In the genomic region with DNA sequence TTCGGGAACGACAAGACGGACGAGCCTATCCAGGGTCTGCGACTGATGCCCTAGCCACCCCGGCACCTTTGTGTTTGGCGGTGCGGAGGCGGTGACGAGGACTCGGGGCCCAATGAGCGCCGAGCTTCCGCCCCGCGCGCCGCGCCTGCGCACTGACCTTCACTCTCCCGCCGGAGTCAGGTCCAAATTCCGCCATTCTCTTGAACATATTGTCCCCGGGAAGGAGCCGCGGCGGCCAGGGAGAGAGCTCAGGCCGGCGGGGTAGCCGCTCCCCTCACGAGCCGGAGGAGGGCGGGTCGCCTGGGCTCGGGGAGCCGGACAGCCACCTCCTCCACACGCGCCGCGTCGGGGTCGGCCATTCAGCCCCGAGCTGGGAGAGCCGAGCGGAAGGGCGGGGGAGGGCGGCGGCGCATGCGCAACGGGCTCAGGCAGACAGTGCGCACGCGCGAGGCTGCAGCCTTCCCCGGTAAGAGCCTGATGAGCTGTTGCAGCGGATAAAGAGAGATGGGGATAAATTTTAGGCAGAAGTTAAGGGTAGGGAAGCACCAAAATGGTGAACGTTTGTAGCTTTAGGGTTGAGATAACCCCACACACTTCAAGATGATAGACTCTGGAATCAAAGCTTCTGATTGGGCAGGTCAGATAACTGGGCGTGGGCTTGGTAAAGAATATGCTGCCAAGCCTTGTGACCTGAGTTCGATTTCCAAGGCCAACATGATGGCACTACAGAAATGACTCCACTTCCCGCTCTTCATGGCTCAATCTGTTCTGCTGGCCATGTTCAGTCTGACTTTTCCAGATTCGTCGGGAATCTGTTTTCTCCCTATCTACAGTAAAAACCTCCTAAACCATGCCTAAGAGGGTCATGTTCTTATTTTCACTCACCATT, we compare ENCODE assay signal across 7 mouse cellular contexts. TPM values are rescaled to one million over a fixed set of nuclear protein-coding genes. Genes with fewer than 3 reads are reported as not detected.
A peak's percentile ranks its signal among the peaks of the same experiment; 100 is the strongest.
DNase-seq lines count a peak whose midpoint lies in the region; ATAC-seq and TF ChIP-seq lines count a peak whose summit lies in the region.

A gene (minus strand): TSS at position 406 of the 889 bp plus-strand sequence.

- peaks cover 16% of the 10 kb centered on the region for H3K4me1 ChIP-seq in embryonic facial prominence, embryonic 12.5 days
- peaks cover 5% of the 10 kb centered on the region; the same call in 1 of the 2 replicates for H3K4me1 ChIP-seq in kidney, adult 2 months (ENCODE audit: control insufficient read depth, insufficient read depth, low read length)
- H3K4me1 ChIP-seq in limb, embryonic 12.5 days (replicated peaks): peaks cover 15% of the 10 kb centered on the region
- peaks cover 20% of the 10 kb centered on the region for H3K4me1 ChIP-seq in midbrain, embryonic 15.5 days
- H3K4me1 ChIP-seq in spleen, adult 2 months (ENCODE audit: control insufficient read depth, insufficient read depth, insufficient read length): no peaks in the 10 kb centered on the region

- under 1% methylated on average over 60 of the region's 63 CpGs for WGBS in embryonic facial prominence, embryonic 12.5 days
- 1% methylated on average over 63 of the region's 63 CpGs for WGBS in kidney, adult 2 months
- under 1% methylated on average over 62 of the region's 63 CpGs for WGBS in limb, embryonic 12.5 days
- WGBS in midbrain, embryonic 15.5 days: 1% methylated on average over 63 of the region's 63 CpGs
- WGBS in spleen, adult 2 months: 2% methylated on average over 61 of the region's 63 CpGs

- no peaks in the 10 kb centered on the region for H3K9me3 ChIP-seq in embryonic facial prominence, embryonic 12.5 days
- H3K9me3 ChIP-seq in limb, embryonic 12.5 days: no peaks in the 10 kb centered on the region
- H3K9me3 ChIP-seq in midbrain, embryonic 15.5 days: no peaks in the 10 kb centered on the region

- ATAC-seq in embryonic facial prominence, embryonic 12.5 days (ENCODE audit: insufficient number of reproducible peaks, insufficient read depth, low FRiP score, low TSS enrichment): peak; percentile 94
- peak; percentile 91 for ATAC-seq in limb, embryonic 12.5 days (ENCODE audit: insufficient number of reproducible peaks, insufficient read depth, low FRiP score, low TSS enrichment, low read depth)
- ATAC-seq in midbrain, embryonic 15.5 days (replicated peaks): peak; percentile 97

- TF ChIP-seq POLR2A in kidney, adult 2 months (IDR thresholded peaks at IDR 0.05; ENCODE audit: low read depth, low read length): peak; percentile 45
- peak; percentile 75 for TF ChIP-seq POLR2A in spleen, adult 2 months (IDR thresholded peaks at IDR 0.05; ENCODE audit: low read depth, low read length)

- peak within 1 kb of the TSS; percentile 83 for H3K4me2 ChIP-seq in embryonic facial prominence, embryonic 12.5 days (replicated peaks)
- H3K4me2 ChIP-seq in limb, embryonic 12.5 days: peak within 1 kb of the TSS; percentile 88
- H3K4me2 ChIP-seq in midbrain, embryonic 15.5 days: peak within 1 kb of the TSS; percentile 80

- H3K27ac ChIP-seq in embryonic facial prominence, embryonic 12.5 days: peak within 1 kb of the TSS; percentile 96
- peak within 1 kb of the TSS; percentile 99 for H3K27ac ChIP-seq in kidney, adult 2 months (ENCODE audit: insufficient read depth, low read depth, low read length)
- peak within 1 kb of the TSS; percentile 97 for H3K27ac ChIP-seq in limb, embryonic 12.5 days
- H3K27ac ChIP-seq in midbrain, embryonic 15.5 days: peak within 1 kb of the TSS; percentile 98
- peak within 1 kb of the TSS; percentile 95 for H3K27ac ChIP-seq in spleen, adult 2 months (ENCODE audit: insufficient read depth, low read length)

- peak within 1 kb of the TSS; percentile 72 for H3K4me3 ChIP-seq in embryonic facial prominence, embryonic 12.5 days
- H3K4me3 ChIP-seq in kidney, adult 2 months (ENCODE audit: insufficient read depth, low read depth, low read length): peak within 1 kb of the TSS; percentile 91
- peak within 1 kb of the TSS; percentile 74 for H3K4me3 ChIP-seq in limb, embryonic 12.5 days (replicated peaks)
- H3K4me3 ChIP-seq in midbrain, embryonic 15.5 days: peak within 1 kb of the TSS; percentile 58
- peak within 1 kb of the TSS; percentile 75 for H3K4me3 ChIP-seq in spleen, adult 2 months (ENCODE audit: extremely low read depth, insufficient read depth, insufficient read length)

- H3K9ac ChIP-seq in embryonic facial prominence, embryonic 12.5 days: peak within 1 kb of the TSS; percentile 88
- H3K9ac ChIP-seq in limb, embryonic 12.5 days (replicated peaks): peak within 1 kb of the TSS; percentile 89
- H3K9ac ChIP-seq in midbrain, embryonic 15.5 days: peak within 1 kb of the TSS; percentile 86

- DNase-seq in adrenal gland, postnatal 25 days: peak; percentile 95
- DNase-seq in heart, adult 18-20 months: peak; percentile 96
- DNase-seq in kidney, adult 2 months: peak; percentile 96
- peak; percentile 89 to 90 for DNase-seq in spleen, adult 2 months (ENCODE audit: low read depth in 1 of 2, low spot score in 2 of 2)

- no peaks in the 10 kb centered on the region for H3K27me3 ChIP-seq in embryonic facial prominence, embryonic 12.5 days
- H3K27me3 ChIP-seq in kidney, adult 2 months (replicated peaks; ENCODE audit: control insufficient read depth, insufficient read depth, low read length): no peaks in the 10 kb centered on the region
- no peaks in the 10 kb centered on the region for H3K27me3 ChIP-seq in limb, embryonic 12.5 days
- H3K27me3 ChIP-seq in midbrain, embryonic 15.5 days (replicated peaks): no peaks in the 10 kb centered on the region
- H3K27me3 ChIP-seq in spleen, adult 2 months (ENCODE audit: control insufficient read depth, insufficient read depth, low read length): no peaks in the 10 kb centered on the region

- TF ChIP-seq CTCF in kidney, adult 2 months (conservative IDR thresholded peaks at IDR 0.05; ENCODE audit: insufficient read depth, insufficient read length, low read depth, low read length): no peak
- TF ChIP-seq CTCF in spleen, adult 2 months (IDR thresholded peaks at IDR 0.05; ENCODE audit: extremely low read depth, insufficient read depth, insufficient read length, insufficient replicate concordance): no peak

- H3K36me3 ChIP-seq in embryonic facial prominence, embryonic 12.5 days: peaks cover 35% of the 10 kb centered on the region
- H3K36me3 ChIP-seq in kidney, adult 2 months (ENCODE audit: control insufficient read depth, insufficient read depth, low read length): no peaks in the 10 kb centered on the region
- H3K36me3 ChIP-seq in limb, embryonic 12.5 days: peaks cover 35% of the 10 kb centered on the region
- H3K36me3 ChIP-seq in midbrain, embryonic 15.5 days (replicated peaks): peaks cover 13% of the 10 kb centered on the region
- peaks cover 18% of the 10 kb centered on the region for H3K36me3 ChIP-seq in spleen, adult 2 months (ENCODE audit: control insufficient read depth, insufficient read depth, low read length)

RNA-seq across cellular contexts. Expression of the gene that starts here (rescaled TPM):
- 42.6 and 51.7 TPM in 2 replicates for total RNA-seq in adrenal gland, postnatal 25 days (2021)
- polyA plus RNA-seq in embryonic facial prominence, embryonic 12.5 days (2016; fragmentation: Nextera tagmentation; extraction: Ambion mirVana): 95.8 and 96.7 TPM in 2 replicates
- total RNA-seq in heart, adult 18-20 months (2021): 10 to 100 TPM; 29.3 to 30.2 TPM
- polyA plus RNA-seq in kidney, adult 2 months (2012; rRNA removed): 18.0 and 21.8 TPM in 2 replicates
- 112 and 114 TPM in 2 replicates for polyA plus RNA-seq in limb, embryonic 12.5 days (2016; fragmentation: Nextera tagmentation; extraction: Ambion mirVana)
- 111 and 116 TPM in 2 replicates for polyA plus RNA-seq in midbrain, embryonic 15.5 days (2015; fragmentation: Nextera tagmentation; extraction: Ambion mirVana)
- polyA plus RNA-seq in spleen, adult 2 months (2012; rRNA removed): 27.5 and 29.4 TPM in 2 replicates

Comparison
In these comparisons a context has a peak if more than half of its experiments do, and no peak if none do; other contexts are left out.
1. Peak in every context shown above with its lines: DNase-seq, ATAC-seq, H3K4me3 ChIP-seq and H3K27ac ChIP-seq.